ENCODE assay signal across 8 mouse cellular contexts in the genomic region with DNA sequence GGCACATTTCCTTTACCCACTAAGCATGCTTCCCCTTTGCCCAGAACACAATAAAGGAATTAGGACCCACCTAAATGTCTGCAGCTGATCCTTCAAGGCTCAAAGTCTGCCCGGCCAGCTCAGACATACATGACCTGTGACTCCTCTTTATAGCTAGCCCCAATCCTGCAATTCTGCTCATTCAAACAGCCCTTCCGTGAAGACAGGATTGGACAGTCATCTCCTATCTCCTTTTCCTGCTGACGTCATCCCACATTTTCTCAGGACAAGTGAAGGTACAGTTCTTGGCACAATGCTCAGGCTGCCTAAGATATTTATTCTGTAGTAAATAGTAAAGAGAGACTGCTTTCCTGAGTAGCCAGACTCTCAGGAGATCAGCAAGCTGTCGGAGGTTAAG. TPM values are rescaled to one million over a fixed set of nuclear protein-coding genes. Genes with fewer than 3 reads are reported as not detected.
A peak's percentile ranks its signal among the peaks of the same experiment; 100 is the strongest.
DNase-seq lines count a peak whose midpoint lies in the region; ATAC-seq and TF ChIP-seq lines count a peak whose summit lies in the region.

No protein-coding gene starts in this region.

- intact Hi-C loops in gastrocnemius, postnatal 14 days (cut with DNase I; ENCODE audit: low total_unique reads), result loop anchor here (5.0 kb wide), 1 partner anchor 55 kb away; no protein-coding TSS in a partner anchor

- H3K9me3 ChIP-seq in limb, embryonic 10.5 days (replicated peaks), result no peaks in the 10 kb centered on the region
- no peaks in the 10 kb centered on the region for H3K9me3 ChIP-seq in midbrain, embryonic 16.5 days (replicated peaks; ENCODE audit: control insufficient read depth, low read length, poor library complexity, severe bottlenecking)

- peak overlapping the region; percentile 82; the same call in 1 of the 2 replicates for H3K4me3 ChIP-seq in kidney, adult 2 months (ENCODE audit: insufficient read depth, low read depth, low read length)
- H3K4me3 ChIP-seq in limb, embryonic 10.5 days, result peak overlapping the region; percentile 86
- H3K4me3 ChIP-seq in midbrain, embryonic 16.5 days (ENCODE audit: low read depth, low read length), result no peak overlapping the region

- H3K27me3 ChIP-seq in kidney, adult 2 months (replicated peaks; ENCODE audit: control insufficient read depth, insufficient read depth, low read length), result no peaks in the 10 kb centered on the region
- H3K27me3 ChIP-seq in limb, embryonic 10.5 days (ENCODE audit: low read depth, poor library complexity, severe bottlenecking), result peaks cover 14% of the 10 kb centered on the region
- no peaks in the 10 kb centered on the region for H3K27me3 ChIP-seq in midbrain, embryonic 16.5 days (ENCODE audit: control insufficient read depth, insufficient read depth, low read depth, low read length)

- TF ChIP-seq POLR2A in kidney, adult 2 months (IDR thresholded peaks at IDR 0.05; ENCODE audit: low read depth, low read length), result no peak

- H3K36me3 ChIP-seq in kidney, adult 2 months (ENCODE audit: control insufficient read depth, insufficient read depth, low read length), result no peaks in the 10 kb centered on the region
- H3K36me3 ChIP-seq in limb, embryonic 10.5 days, result peaks cover 18% of the 10 kb centered on the region; the same call in 1 of the 2 replicates
- no peaks in the 10 kb centered on the region for H3K36me3 ChIP-seq in midbrain, embryonic 16.5 days (ENCODE audit: control insufficient read depth, insufficient read depth, low read length)

- H3K4me1 ChIP-seq in kidney, adult 2 months (ENCODE audit: control insufficient read depth, insufficient read depth, low read length), result peaks cover 22% of the 10 kb centered on the region
- peaks cover 66% of the 10 kb centered on the region for H3K4me1 ChIP-seq in limb, embryonic 10.5 days
- H3K4me1 ChIP-seq in midbrain, embryonic 16.5 days (ENCODE audit: control insufficient read depth, insufficient read depth, low read length), result peaks cover 10% of the 10 kb centered on the region

- TF ChIP-seq CTCF in kidney, adult 2 months (conservative IDR thresholded peaks at IDR 0.05; ENCODE audit: insufficient read depth, insufficient read length, low read depth, low read length), result no peak

- peak; percentile 54 for ATAC-seq in erythroblast, adult 5-6 weeks (replicated peaks; ENCODE audit: low FRiP score, poor library complexity, severe bottlenecking)
- no peak for ATAC-seq in midbrain, embryonic 16.5 days

- peak overlapping the region; percentile 22 for H3K27ac ChIP-seq in kidney, adult 2 months (ENCODE audit: insufficient read depth, low read depth, low read length)
- H3K27ac ChIP-seq in limb, embryonic 10.5 days, result peak overlapping the region; percentile 94; the same call in 1 of the 2 replicates
- H3K27ac ChIP-seq in midbrain, embryonic 16.5 days (ENCODE audit: low read length), result no peak overlapping the region

- H3K4me2 ChIP-seq in midbrain, embryonic 16.5 days (ENCODE audit: low read length), result peak overlapping the region; percentile 93

- WGBS in kidney, adult 2 months, result 31% methylated on average over 4 of the region's 4 CpGs
- WGBS in limb, embryonic 10.5 days, result 49% methylated on average over 4 of the region's 4 CpGs
- 25% methylated on average over 4 of the region's 4 CpGs for WGBS in midbrain, embryonic 16.5 days

- H3K9ac ChIP-seq in midbrain, embryonic 16.5 days (ENCODE audit: low read depth, low read length), result 0 out of 2 replicates have a peak overlapping the region, but pooled peaks have one; percentile 4

- peak; percentile 39 for DNase-seq in kidney, adult 2 months
- DNase-seq in kidney, adult 18-20 months, result no peak
- no peak for DNase-seq in limb, embryonic 10.5 days (ENCODE audit: low spot score)
- DNase-seq in layer of hippocampus, postnatal 25 days (ENCODE audit: extremely low spot score in 1 of 2, low spot score in 1 of 2), result no peak
- DNase-seq in adipocyte (ENCODE audit: low spot score), result no peak
- no peak for DNase-seq in gastrocnemius, postnatal 14 days

RNA-seq across cellular contexts. Expression of gene Elmsan1, which starts 1.6 kb away (rescaled TPM):
- 6.7 and 7.4 TPM in 2 replicates for polyA plus RNA-seq in kidney, adult 2 months (2012; rRNA removed)
- total RNA-seq in erythroblast, adult 5-6 weeks (2015; ENCODE audit: low replicate concordance), result 5.4 and 12.7 TPM in 2 replicates
- total RNA-seq in erythroblast, adult 5-6 weeks (2017; ENCODE audit: low replicate concordance), result 8.0 and 11.4 TPM in 2 replicates
- 9.2 and 10.7 TPM in 2 replicates for polyA plus RNA-seq in limb, embryonic 10.5 days (2016; fragmentation: Nextera tagmentation; extraction: Ambion mirVana)
- 2.7 and 3.6 TPM in 2 replicates for polyA plus RNA-seq in midbrain, embryonic 16.5 days (2015; fragmentation: Nextera tagmentation; extraction: Ambion mirVana)
- total RNA-seq in layer of hippocampus, postnatal 25 days (2021), result 10 to 100 TPM; 21.0 to 21.7 TPM
- 10 to 100 TPM; 10.8 to 11.2 TPM for total RNA-seq in gastrocnemius, postnatal 14 days (2021)
